Mouse (Mus musculus): Measurements from ENCODE around the gene Epha10.
A peak's percentile ranks its signal among the peaks of the same experiment; 100 is the strongest.

DNA sequence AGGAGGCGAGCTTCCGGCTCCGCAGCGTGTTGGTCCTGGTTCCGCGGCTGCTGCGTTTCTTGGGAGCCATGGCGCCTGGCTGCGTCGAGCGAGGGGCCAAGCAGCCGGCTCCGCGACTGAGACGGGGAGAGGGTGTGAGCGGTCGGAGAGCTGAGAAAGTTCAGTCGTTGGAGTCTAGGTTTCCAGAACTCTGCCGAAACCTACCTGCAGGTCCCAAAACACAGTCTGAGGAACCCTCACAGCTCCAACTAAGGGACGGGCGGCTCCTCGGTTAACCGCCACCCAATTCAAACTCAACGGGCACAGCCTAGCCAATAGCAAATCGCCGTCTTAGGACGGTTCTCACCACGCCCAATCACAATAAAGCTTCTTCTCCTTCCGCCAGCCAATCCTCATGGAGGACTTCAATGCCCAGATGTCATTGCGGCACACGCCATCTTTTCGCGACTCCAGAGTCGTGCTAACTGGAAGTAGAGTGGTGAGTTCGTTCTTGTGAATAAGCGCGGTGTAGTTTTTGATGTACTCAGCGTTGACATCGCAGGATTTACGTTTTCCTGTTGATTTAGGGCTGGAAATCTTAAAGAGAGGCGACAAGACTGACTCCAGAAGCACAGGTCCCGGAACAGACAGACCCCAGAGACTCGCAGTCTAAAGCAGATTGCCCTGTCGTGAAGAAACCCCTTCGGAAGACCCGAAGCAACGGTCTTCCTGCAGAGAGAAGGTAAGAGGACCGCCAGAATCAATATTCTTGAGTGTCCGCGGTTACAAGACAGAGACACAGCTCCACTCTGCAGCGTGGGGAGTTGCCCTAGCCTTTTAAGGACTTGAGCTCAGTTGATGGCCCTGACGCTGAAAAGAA lies 56.1 kb downstream of the Epha10 start, which contains the start of gene 9930104L06Rik:
- TF ChIP-seq CTCF (IDR thresholded peaks at IDR 0.05) = no peak
- peak; percentile 82 for TF ChIP-seq EP300 (IDR thresholded peaks at IDR 0.05)
